Mouse (Mus musculus) intestine, embryonic 14.5 days (tissue): ENCODE measurements around the gene Ccdc103. TPM values are rescaled to one million over a fixed set of nuclear protein-coding genes. Genes with fewer than 3 reads are reported as not detected.
A peak's percentile ranks its signal among the peaks of the same experiment; 100 is the strongest.

Experiments used
- ATAC-seq: fragments of 200-750 bp; cut with Nextera tagmentation; replicated peaks from 2 replicates; pipeline ENCODE4 v1.8.0; 2017; ENCODE audit warnings: low read depth, moderate number of reproducible peaks, moderate TSS enrichment, moderate library complexity; ENCODE audit not compliant: low FRiP score, low TSS enrichment
- DNase-seq: peaks from one replicate; pipeline ENCODE4 v3.0.0-alpha.2; 2018; ENCODE audit warnings: low spot score
- H3K27ac ChIP-seq: fragments of 300-500 bp; sonication (generic); 2 replicates; pipeline ENCODE4 v1.5.1; 2014; ENCODE audit warnings: low read depth, mild to moderate bottlenecking, control low read depth
- H3K27me3 ChIP-seq: fragments of 300-500 bp; sonication (generic); replicated peaks from 2 replicates; pipeline ENCODE4 v1.6.1; 2014; ENCODE audit warnings: low read length, control low read depth; ENCODE audit not compliant: control insufficient read depth, insufficient read depth
- H3K36me3 ChIP-seq: fragments of 300-500 bp; sonication (generic); 2 replicates; pipeline ENCODE4 v1.6.1; 2014; ENCODE audit warnings: low read length, control low read depth; ENCODE audit not compliant: control insufficient read depth, insufficient read depth
- H3K4me1 ChIP-seq: fragments of 300-500 bp; sonication (generic); replicated peaks from 2 replicates; pipeline ENCODE4 v1.6.1; 2014; ENCODE audit warnings: low read length, control low read depth, mixed read lengths; ENCODE audit not compliant: control insufficient read depth, insufficient read depth
- H3K4me2 ChIP-seq: fragments of 300-500 bp; sonication (generic); 2 replicates; pipeline ENCODE4 v1.6.1; 2014; ENCODE audit warnings: low read length
- H3K4me3 ChIP-seq: fragments of 300-500 bp; sonication (generic); 2 replicates; pipeline ENCODE4 v1.5.1; 2014; ENCODE audit warnings: low read depth, low read length, control low read depth, mixed read lengths
- H3K9ac ChIP-seq: fragments of 300-500 bp; sonication (generic); 2 replicates; pipeline ENCODE4 v1.6.1; 2014; ENCODE audit warnings: mild to moderate bottlenecking, low read length
- H3K9me3 ChIP-seq: fragments of 300-500 bp; sonication (generic); 2 replicates; pipeline ENCODE4 v1.6.1; 2016; ENCODE audit warnings: low read length, control low read depth; ENCODE audit not compliant: control insufficient read depth
- WGBS: fragments of 180-500 bp; shearing (Covaris S2); extraction: QIAGEN DNeasy Blood & Tissue Kit; methylation state at CpG from one replicate; pipeline ENCODE4 v1.1.7; 2014; 5-methylcytosine and 5-hydroxymethylcytosine counted together
- polyA plus RNA-seq: library from polyadenylated mRNA; unstranded; fragments of >200 nt; fragmentation: Nextera tagmentation; extraction: Ambion mirVana; gene quantifications from 2 replicates; pipeline ENCODE4 v1.2.1, GENCODE M21; 2014

Gene Ccdc103
- polyA plus RNA-seq, 1 experiment from 2014 or later = 0.81 TPM

DNA sequence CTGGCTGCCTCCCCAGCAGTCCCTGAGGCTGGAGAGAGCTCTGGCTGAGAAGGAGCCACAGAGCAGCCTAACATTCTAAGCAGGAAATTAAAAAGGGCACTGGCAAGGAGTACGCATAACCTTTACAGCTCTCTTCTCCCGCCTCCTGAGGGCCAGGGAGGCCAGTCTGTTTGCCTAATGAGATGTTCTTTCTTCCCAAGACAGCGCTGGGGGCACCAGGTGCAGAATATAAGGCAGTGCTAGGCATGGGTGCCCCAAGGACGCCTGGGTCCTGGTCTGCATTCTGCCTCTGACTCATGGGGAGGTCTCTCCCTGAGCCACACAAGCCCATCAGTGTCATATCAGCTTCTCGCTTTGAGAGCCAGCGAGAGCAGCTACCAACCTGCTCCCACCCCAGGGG lies 40.5 kb downstream of the Ccdc103 start:
- Histone ChIP-seq H3K4me1 (peaks cover 6% of the 10 kb centered on the region; the same call in 1 of the 2 replicates), H3K27me3 (no peaks in the 10 kb centered on the region), H3K4me3 (no peak overlapping the region), H3K9ac (no peak overlapping the region), H3K36me3 (peaks cover 3% of the 10 kb centered on the region), H3K27ac (no peak overlapping the region), H3K4me2 (no peak overlapping the region), H3K9me3 (no peaks in the 10 kb centered on the region)
- WGBS = 80% methylated on average over 6 of the region's 6 CpGs
- ATAC-seq (no peak), DNase-seq (no peak)

DNA sequence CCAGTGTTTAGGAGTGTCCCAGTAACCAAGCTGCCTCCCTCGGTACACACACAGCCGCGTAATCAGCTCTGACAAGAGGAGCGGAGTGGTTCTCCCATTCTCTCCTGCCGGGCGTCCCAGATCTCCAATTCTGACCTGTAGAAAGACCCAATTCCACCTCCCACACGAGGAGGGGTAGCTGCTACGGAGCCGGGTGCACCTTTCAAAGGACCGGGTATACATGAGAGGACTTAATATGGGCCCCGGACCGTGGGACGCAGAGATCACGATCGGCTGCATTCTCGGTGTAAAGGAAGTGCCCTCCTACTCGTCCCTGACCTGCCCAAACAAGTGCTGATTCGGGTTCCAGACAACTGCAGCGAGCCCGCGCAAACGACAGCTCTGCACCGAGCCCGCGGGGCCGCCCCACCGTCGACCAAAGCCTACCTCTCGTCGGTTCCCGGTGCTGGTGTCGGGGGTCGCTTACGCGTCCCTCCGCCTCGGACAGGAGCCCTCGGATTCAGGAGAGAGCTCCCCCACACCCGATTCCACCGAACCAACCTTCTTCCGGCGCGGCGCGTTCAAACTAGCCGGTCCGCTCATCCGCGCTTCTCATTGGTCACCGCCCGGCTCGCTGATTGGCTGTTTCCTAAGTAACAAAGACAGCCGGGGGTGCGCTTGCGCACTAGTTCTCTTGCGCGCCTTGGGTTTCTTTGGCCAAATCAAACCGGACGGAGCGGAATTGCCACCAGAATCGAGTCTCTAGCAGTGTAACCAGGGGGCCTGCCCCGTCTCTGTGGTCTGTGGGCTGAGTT lies 43.8 kb downstream of the Ccdc103 start, which contains the start of gene Kif18b:
TSS of gene Kif18b (minus strand) at position 568 of the 794 bp plus-strand sequence.
- peak within 1 kb of the TSS; percentile 92 for H3K27ac ChIP-seq
- H3K27me3 ChIP-seq = no peaks in the 10 kb centered on the region
- H3K9ac ChIP-seq = peak within 1 kb of the TSS; percentile 56
- H3K4me1 ChIP-seq = peaks cover 6% of the 10 kb centered on the region; the same call in 1 of the 2 replicates
- peak; percentile 91 for ATAC-seq
- WGBS = under 1% methylated on average over 62 of the region's 62 CpGs
- peak within 1 kb of the TSS; percentile 50 for H3K4me2 ChIP-seq
- peaks cover 3% of the 10 kb centered on the region for H3K36me3 ChIP-seq
- no peaks in the 10 kb centered on the region for H3K9me3 ChIP-seq
- H3K4me3 ChIP-seq = peak within 1 kb of the TSS; percentile 77
- peak; percentile 95 for DNase-seq

DNA sequence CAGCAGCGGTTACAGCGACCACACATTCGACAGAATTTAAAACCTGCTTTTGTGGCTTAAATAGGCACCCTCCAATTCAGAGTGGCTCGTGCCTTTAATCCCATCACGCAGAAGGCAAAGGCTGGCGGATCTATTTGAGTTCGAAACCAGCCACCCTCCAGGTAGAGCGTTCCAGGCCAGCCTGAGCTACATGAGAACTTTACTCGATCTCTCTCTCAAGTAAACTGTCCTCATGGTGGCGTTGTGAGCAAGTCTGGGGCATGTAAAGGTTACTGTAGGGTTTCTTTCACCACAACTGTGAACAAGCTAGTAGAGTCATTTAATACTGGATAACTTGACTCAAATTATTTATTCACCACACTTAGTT lies 44.3 kb downstream of the Ccdc103 start:
- H3K27ac ChIP-seq = peak overlapping the region; percentile 92
- peaks cover 6% of the 10 kb centered on the region; the same call in 1 of the 2 replicates for H3K4me1 ChIP-seq
- no peaks in the 10 kb centered on the region for H3K9me3 ChIP-seq
- ATAC-seq (peak; percentile 19; the same call in 1 of the 2 replicates), DNase-seq (no peak)
- H3K27me3 ChIP-seq = no peaks in the 10 kb centered on the region
- H3K9ac ChIP-seq = peak overlapping the region; percentile 56
- peaks cover 3% of the 10 kb centered on the region for H3K36me3 ChIP-seq
- peak overlapping the region; percentile 77 for H3K4me3 ChIP-seq
- whole genome bisulfite sequencing = under 1% methylated on average over 10 of the region's 10 CpGs
- peak overlapping the region; percentile 50 for H3K4me2 ChIP-seq

DNA sequence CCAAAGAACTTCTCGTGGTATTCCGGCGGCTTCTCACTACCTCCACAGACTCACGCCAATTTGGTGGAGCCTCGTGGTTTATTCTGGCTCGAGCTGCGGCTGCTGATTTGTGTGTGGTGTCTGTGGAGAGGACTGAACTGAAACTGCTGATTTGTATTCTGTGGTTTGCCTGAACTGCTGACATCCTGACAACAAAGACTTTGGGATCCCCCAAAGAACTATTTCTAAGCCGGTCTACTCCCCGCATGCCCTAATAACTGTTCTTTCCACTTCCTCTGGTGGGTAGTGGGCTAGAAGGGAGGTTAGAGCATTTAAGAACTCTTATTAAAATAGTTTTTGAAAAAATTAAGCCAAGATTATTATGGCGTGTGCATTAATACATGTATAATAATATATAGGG lies 49.7 kb downstream of the Ccdc103 start:
- no peaks in the 10 kb centered on the region for H3K9me3 ChIP-seq
- H3K4me3 ChIP-seq = no peak overlapping the region
- WGBS = 93% methylated on average over 10 of the region's 10 CpGs
- ATAC-seq = no peak
- H3K36me3 ChIP-seq = no peaks in the 10 kb centered on the region
- no peak overlapping the region for H3K4me2 ChIP-seq
- no peak overlapping the region for H3K9ac ChIP-seq
- no peak for DNase-seq
- H3K27me3 ChIP-seq = no peaks in the 10 kb centered on the region
- no peak overlapping the region for H3K27ac ChIP-seq
- no peaks in the 10 kb centered on the region for H3K4me1 ChIP-seq

Other genes starting within 250 kb of the Ccdc103 start
- gene Meioc, start 217.5 kb upstream of the Ccdc103 start, polyA plus RNA-seq = 0.31 and 1.3 TPM in 2 replicates
- 43.5 and 43.6 TPM in 2 replicates for gene Ccdc43, start 183.4 kb upstream of the Ccdc103 start, polyA plus RNA-seq
- 4.9 and 5.8 TPM in 2 replicates for gene Adam11, start 119.8 kb upstream of the Ccdc103 start, polyA plus RNA-seq
- 47.7 and 57.7 TPM in 2 replicates for gene Gjc1, start 61.5 kb upstream of the Ccdc103 start, polyA plus RNA-seq
- not detected in 2 replicates for gene Higd1b, start 45.4 kb upstream of the Ccdc103 start, polyA plus RNA-seq
- gene Eftud2, start 219 bp upstream of the Ccdc103 start, polyA plus RNA-seq = 180 and 184 TPM in 2 replicates
- gene Fam187a, start 4.0 kb downstream of the Ccdc103 start, polyA plus RNA-seq = not detected in 2 replicates
- 0.28 and 0.58 TPM in 2 replicates for gene Gfap, start 19.7 kb downstream of the Ccdc103 start, polyA plus RNA-seq
- gene Kif18b, start 43.9 kb downstream of the Ccdc103 start, polyA plus RNA-seq = 7.0 and 7.8 TPM in 2 replicates
- 8.2 and 9.0 TPM in 2 replicates for gene C1ql1, start 65.5 kb downstream of the Ccdc103 start, polyA plus RNA-seq
- 69.3 and 69.7 TPM in 2 replicates for gene Nmt1, start 147.0 kb downstream of the Ccdc103 start, polyA plus RNA-seq
- 164 and 183 TPM in 2 replicates for gene Dcakd, start 147.1 kb downstream of the Ccdc103 start, polyA plus RNA-seq
- 1.9 and 2.1 TPM in 2 replicates for gene Plcd3, start 220.5 kb downstream of the Ccdc103 start, polyA plus RNA-seq
- gene Acbd4, start 220.5 kb downstream of the Ccdc103 start, polyA plus RNA-seq = 13.0 and 14.5 TPM in 2 replicates
- 6.8 and 6.9 TPM in 2 replicates for gene Hexim1, start 235.0 kb downstream of the Ccdc103 start, polyA plus RNA-seq